Mouse (Mus musculus) forebrain, embryonic 16.5 days (tissue): ENCODE data around the gene Gm20604. TPM values are rescaled to one million over a fixed set of nuclear protein-coding genes. Genes with fewer than 3 reads are reported as not detected.

Experiments
- ATAC-seq: fragments of 200-750 bp; cut with Nextera tagmentation; 2 replicates; pipeline ENCODE4 v1.8.0; 2017; ENCODE audit warnings: mild to moderate bottlenecking, moderate library complexity
- H3K27ac ChIP-seq: fragments of 300-500 bp; sonication (generic); 2 replicates; pipeline ENCODE4 v1.5.1; 2014; ENCODE audit warnings: low read length, control low read depth
- H3K27me3 ChIP-seq: fragments of 300-500 bp; sonication (generic); replicated peaks from 2 replicates; pipeline ENCODE4 v1.6.1; 2014; ENCODE audit warnings: low read length; ENCODE audit not compliant: control insufficient read depth, insufficient read depth
- H3K36me3 ChIP-seq: fragments of 300-500 bp; sonication (generic); 2 replicates; pipeline ENCODE4 v1.6.1; 2014; ENCODE audit not compliant: control insufficient read depth, insufficient read depth
- H3K4me1 ChIP-seq: fragments of 300-500 bp; sonication (generic); replicated peaks from 2 replicates; pipeline ENCODE4 v1.6.1; 2014; ENCODE audit warnings: low read length; ENCODE audit not compliant: control insufficient read depth, insufficient read depth
- H3K4me2 ChIP-seq: fragments of 300-500 bp; sonication (generic); 2 replicates; pipeline ENCODE4 v1.6.1; 2014; ENCODE audit warnings: mild to moderate bottlenecking, low read length, control low read depth
- H3K4me3 ChIP-seq: fragments of 300-500 bp; sonication (generic); replicated peaks from 2 replicates; pipeline ENCODE4 v1.5.1; 2014; ENCODE audit warnings: mild to moderate bottlenecking, low read length, control low read depth
- H3K9ac ChIP-seq: fragments of 300-500 bp; sonication (generic); replicated peaks from 2 replicates; pipeline ENCODE4 v1.6.1; 2014; ENCODE audit warnings: low read depth, low read length, control low read depth
- H3K9me3 ChIP-seq: fragments of 300-500 bp; sonication (generic); 2 replicates; pipeline ENCODE4 v1.6.1; 2016; ENCODE audit warnings: low read length; ENCODE audit not compliant: control insufficient read depth
- WGBS: fragments of 180-500 bp; shearing (Covaris S2); extraction: QIAGEN DNeasy Blood & Tissue Kit; methylation state at CpG from one replicate; pipeline ENCODE4 v1.1.7; 2014; 5-methylcytosine and 5-hydroxymethylcytosine counted together
- polyA plus RNA-seq: library from polyadenylated mRNA; unstranded; fragments of >200 nt; fragmentation: Nextera tagmentation; extraction: Ambion mirVana; gene quantifications from 2 replicates; pipeline ENCODE4 v1.2.1, GENCODE M21; 2015

Gm20604 gene
- polyA plus RNA-seq: 38.4 and 39.8 TPM in 2 replicates

DNA sequence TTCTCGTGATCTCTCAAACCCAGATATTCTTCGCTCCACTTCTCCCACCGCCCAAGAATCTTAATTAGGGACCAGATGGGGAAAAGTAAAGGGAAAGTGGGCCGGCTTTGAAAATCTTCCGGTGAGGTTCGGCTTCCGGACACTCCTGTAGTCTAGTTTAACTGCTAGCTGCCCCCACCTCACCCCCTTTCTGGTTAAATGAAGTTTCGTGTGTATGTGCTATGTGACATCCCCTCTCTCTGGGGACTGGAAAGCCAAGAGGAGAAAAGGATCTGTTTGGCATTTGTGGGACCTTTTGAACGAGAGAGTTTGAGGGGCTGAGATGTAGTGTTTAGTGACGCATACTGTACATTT, at the start of gene Gm20604:
Gm20604 (minus strand) TSS at position 270 of the 354 bp plus-strand sequence.
- WGBS: 0% methylated on average over 10 of the region's 10 CpGs
- peak within 1 kb of the TSS; percentile 98 for H3K4me2 ChIP-seq
- H3K4me3 ChIP-seq: peak within 1 kb of the TSS; percentile 91
- no peaks in the 10 kb centered on the region for H3K9me3 ChIP-seq
- no peak for ATAC-seq
- H3K27me3 ChIP-seq: no peaks in the 10 kb centered on the region
- peak within 1 kb of the TSS; percentile 80 for H3K9ac ChIP-seq
- H3K27ac ChIP-seq: peak within 1 kb of the TSS; percentile 89
- H3K36me3 ChIP-seq: peaks cover 5% of the 10 kb centered on the region; the same call in 1 of the 2 replicates
- peaks cover 27% of the 10 kb centered on the region for H3K4me1 ChIP-seq

- Histone ChIP-seq H3K4me3 (no peak overlapping the region), H3K4me1 (no peaks in the 10 kb centered on the region), H3K27me3 (no peaks in the 10 kb centered on the region), H3K9ac (no peak overlapping the region), H3K36me3 (peaks cover 2% of the 10 kb centered on the region; the same call in 1 of the 2 replicates), H3K9me3 (no peaks in the 10 kb centered on the region), H3K4me2 (no peak overlapping the region), H3K27ac (no peak overlapping the region)
- ATAC-seq: no peak
- 98% methylated on average over 2 of the region's 2 CpGs for WGBS
Measured at GRCm38 (mm10) chr12:102799528-102799927, 41.1 kb upstream of the Gm20604 start.

DNA sequence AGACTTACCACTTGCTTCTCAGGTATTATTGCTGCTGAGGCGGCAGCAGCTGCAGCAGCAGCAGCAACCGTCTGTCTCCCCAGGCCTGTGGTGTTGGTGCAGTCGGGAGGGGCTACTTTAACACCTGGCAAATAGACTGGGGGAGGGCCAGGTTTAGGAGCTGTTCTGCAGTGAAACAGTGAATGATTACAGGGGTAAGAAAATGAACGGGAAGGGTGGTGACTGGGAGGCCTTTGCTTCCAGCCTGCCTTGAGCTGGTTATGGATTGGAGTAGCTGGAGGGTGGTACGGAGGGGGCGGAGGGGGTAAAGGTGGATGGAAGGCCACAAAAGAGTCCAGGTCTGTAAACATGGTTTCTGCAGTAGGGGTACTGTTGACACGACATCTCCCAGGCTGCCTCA, 29.5 kb upstream of the Gm20604 start:
- H3K36me3 ChIP-seq: peaks cover 34% of the 10 kb centered on the region
- H3K4me3 ChIP-seq: no peak overlapping the region
- no peaks in the 10 kb centered on the region for H3K9me3 ChIP-seq
- no peak overlapping the region for H3K9ac ChIP-seq
- H3K4me1 ChIP-seq: no peaks in the 10 kb centered on the region
- H3K27me3 ChIP-seq: no peaks in the 10 kb centered on the region
- no peak for ATAC-seq
- 91% methylated on average over 7 of the region's 7 CpGs for WGBS
- H3K4me2 ChIP-seq: no peak overlapping the region
- H3K27ac ChIP-seq: no peak overlapping the region

- H3K27me3 ChIP-seq: no peaks in the 10 kb centered on the region
- H3K27ac ChIP-seq: no peak overlapping the region
- no peak overlapping the region for H3K9ac ChIP-seq
- WGBS: 81% methylated on average over 5 of the region's 5 CpGs
- no peaks in the 10 kb centered on the region for H3K4me1 ChIP-seq
- no peak overlapping the region for H3K4me3 ChIP-seq
- no peaks in the 10 kb centered on the region for H3K9me3 ChIP-seq
- peaks cover 31% of the 10 kb centered on the region for H3K36me3 ChIP-seq
- ATAC-seq: no peak
- no peak overlapping the region for H3K4me2 ChIP-seq
Measured at GRCm38 (mm10) chr12:102785593-102785985, 27.1 kb upstream of the Gm20604 start.

DNA sequence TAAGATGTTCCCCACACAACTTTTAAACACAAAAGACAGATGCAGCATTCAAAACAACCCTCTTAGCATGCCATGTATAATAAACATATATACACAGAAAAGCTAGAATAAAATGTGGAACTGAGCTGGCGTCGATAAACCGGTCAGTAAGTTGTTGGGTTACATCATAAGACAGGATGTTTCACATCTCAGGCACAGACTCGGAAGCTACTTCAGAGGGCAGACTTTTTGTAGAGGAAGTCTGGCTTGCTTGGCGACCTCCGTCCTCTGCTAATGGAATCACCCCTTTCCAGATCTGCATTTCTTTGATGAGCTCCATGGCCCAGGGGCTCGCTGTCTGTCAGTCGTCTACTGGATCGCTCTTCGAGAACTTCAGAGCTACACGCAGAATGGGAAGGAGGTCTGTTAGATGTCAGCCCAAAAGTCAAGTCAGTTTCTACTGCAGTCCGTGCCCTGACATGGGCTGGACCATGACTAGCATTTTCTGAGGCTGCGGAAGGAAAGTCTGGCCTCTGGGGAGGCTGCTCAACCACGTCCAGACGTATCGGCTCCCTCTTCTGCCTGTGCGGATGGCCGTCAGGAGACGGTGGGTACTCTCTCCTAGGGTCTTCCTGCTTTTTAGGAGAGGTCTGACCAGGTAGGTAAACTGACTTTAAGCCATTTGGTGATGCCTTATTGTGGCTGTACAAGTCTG, 26.6 kb upstream of the Gm20604 start:
- 94% methylated on average over 19 of the region's 19 CpGs for WGBS
- H3K9ac ChIP-seq: no peak overlapping the region
- H3K36me3 ChIP-seq: peaks cover 26% of the 10 kb centered on the region
- no peak for ATAC-seq
- no peak overlapping the region for H3K4me2 ChIP-seq
- H3K9me3 ChIP-seq: no peaks in the 10 kb centered on the region
- H3K4me1 ChIP-seq: no peaks in the 10 kb centered on the region
- H3K27ac ChIP-seq: no peak overlapping the region
- no peaks in the 10 kb centered on the region for H3K27me3 ChIP-seq
- no peak overlapping the region for H3K4me3 ChIP-seq

- peaks cover 18% of the 10 kb centered on the region; the same call in 1 of the 2 replicates for H3K36me3 ChIP-seq
- no peak for ATAC-seq
- no peak overlapping the region for H3K4me2 ChIP-seq
- H3K27ac ChIP-seq: no peak overlapping the region
- WGBS: 96% methylated on average over 5 of the region's 5 CpGs
- H3K4me1 ChIP-seq: no peaks in the 10 kb centered on the region
- H3K4me3 ChIP-seq: no peak overlapping the region
- H3K27me3 ChIP-seq: no peaks in the 10 kb centered on the region
- H3K9me3 ChIP-seq: no peaks in the 10 kb centered on the region
- H3K9ac ChIP-seq: no peak overlapping the region
Measured at GRCm38 (mm10) chr12:102782841-102783240, 24.4 kb upstream of the Gm20604 start.

DNA sequence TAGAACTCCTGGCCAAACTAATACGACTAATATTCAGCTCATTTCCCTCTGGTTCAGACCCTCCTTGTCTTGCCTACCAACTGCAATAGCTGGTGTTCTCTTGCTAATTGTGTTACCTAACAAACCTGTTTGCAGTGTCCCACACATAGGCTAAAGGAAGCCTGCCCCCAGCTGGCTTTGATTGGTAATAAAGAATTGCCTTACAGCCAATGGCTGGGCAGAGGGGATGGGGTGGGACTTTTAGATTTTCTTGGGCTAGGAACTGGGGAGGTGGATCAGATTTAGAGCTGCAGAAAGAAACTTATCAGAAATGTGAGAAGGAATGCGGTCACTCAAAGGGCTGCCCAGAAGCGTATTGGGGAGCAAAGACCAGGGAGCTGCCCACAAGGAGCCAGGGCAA, 21.0 kb upstream of the Gm20604 start:
- WGBS: 59% methylated on average over 3 of the region's 3 CpGs
- no peaks in the 10 kb centered on the region for H3K9me3 ChIP-seq
- no peak overlapping the region for H3K4me3 ChIP-seq
- no peak overlapping the region for H3K4me2 ChIP-seq
- H3K27ac ChIP-seq: no peak overlapping the region
- H3K9ac ChIP-seq: no peak overlapping the region
- H3K36me3 ChIP-seq: peaks cover 11% of the 10 kb centered on the region
- no peak for ATAC-seq
- H3K4me1 ChIP-seq: no peaks in the 10 kb centered on the region
- H3K27me3 ChIP-seq: no peaks in the 10 kb centered on the region

DNA sequence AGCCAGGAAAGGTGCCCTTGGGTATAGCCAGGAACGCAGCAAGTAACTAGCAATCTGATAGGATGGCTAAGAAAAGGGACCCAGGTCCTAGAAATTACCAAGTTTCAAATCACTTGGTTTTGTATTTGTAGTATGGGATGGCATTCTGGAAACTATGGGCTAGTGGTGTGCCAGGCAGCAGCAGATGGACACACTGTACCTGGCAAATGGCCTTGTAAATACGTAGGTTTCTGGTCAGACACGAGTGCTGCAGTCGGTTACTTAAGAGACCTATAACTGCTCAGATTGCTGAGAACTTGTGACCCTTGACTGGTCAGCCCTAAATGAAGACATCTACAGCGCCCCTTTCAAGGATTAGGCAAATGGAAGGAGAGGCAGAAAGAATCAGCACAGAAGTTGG, 19.7 kb upstream of the Gm20604 start:
- Histone ChIP-seq H3K9me3 (no peaks in the 10 kb centered on the region), H3K27me3 (no peaks in the 10 kb centered on the region), H3K4me1 (no peaks in the 10 kb centered on the region), H3K9ac (no peak overlapping the region), H3K36me3 (peaks cover 15% of the 10 kb centered on the region), H3K27ac (no peak overlapping the region), H3K4me3 (no peak overlapping the region), H3K4me2 (no peak overlapping the region)
- no peak for ATAC-seq
- WGBS: 85% methylated on average over 5 of the region's 5 CpGs

DNA sequence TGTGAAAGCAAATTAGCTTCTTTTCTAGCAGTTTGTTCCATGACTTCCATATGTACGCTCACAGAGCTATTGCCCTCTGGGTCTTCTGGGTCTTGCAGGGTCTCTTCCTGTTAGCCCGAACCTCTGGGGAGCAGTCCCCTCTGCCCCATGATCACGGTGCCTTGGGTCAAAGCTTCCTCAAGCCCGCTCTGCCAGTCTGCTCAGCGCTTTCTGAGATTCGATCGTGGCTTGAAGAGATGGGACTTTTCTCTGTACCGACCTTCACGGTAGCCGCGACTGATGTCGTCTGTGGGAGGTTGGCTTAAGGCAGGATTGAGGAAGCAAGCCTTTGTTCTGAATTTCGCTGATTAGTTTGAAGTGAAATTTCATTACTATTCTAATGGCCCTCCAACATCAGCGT, 17.6 kb upstream of the Gm20604 start:
- Histone ChIP-seq H3K4me3 (no peak overlapping the region), H3K9me3 (peaks cover 3% of the 10 kb centered on the region; the same call in 1 of the 2 replicates), H3K27ac (no peak overlapping the region), H3K4me1 (no peaks in the 10 kb centered on the region), H3K36me3 (peaks cover 28% of the 10 kb centered on the region), H3K27me3 (no peaks in the 10 kb centered on the region), H3K9ac (no peak overlapping the region), H3K4me2 (no peak overlapping the region)
- 90% methylated on average over 14 of the region's 14 CpGs for WGBS
- ATAC-seq: no peak

DNA sequence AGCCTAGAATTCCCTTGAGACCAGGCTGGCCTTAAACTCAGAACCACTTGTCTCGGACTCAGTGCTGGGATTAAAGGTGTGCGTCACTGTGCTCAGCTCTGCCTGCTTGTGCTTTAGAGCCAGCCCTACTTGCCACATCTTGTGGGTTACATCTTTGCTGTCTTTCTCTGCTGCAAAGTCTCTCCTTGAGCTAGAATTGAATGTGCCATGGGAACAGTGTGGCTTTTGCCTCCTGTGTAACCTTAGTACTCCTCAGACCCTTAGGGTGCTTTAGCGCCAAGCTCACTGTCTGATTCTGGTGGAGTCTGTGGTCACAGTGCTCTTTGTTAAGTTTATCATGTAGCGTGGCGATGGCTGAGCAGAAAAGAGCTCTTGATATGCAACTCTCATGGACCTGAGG, 14.2 kb upstream of the Gm20604 start:
- WGBS: 95% methylated on average over 5 of the region's 5 CpGs
- H3K4me3 ChIP-seq: no peak overlapping the region
- H3K9me3 ChIP-seq: peaks cover 3% of the 10 kb centered on the region; the same call in 1 of the 2 replicates
- no peaks in the 10 kb centered on the region for H3K4me1 ChIP-seq
- no peak overlapping the region for H3K9ac ChIP-seq
- ATAC-seq: no peak
- no peak overlapping the region for H3K4me2 ChIP-seq
- no peak overlapping the region for H3K27ac ChIP-seq
- no peaks in the 10 kb centered on the region for H3K27me3 ChIP-seq
- H3K36me3 ChIP-seq: peaks cover 47% of the 10 kb centered on the region
